Mouse (Mus musculus): ENCODE measurements around the gene Glt8d2. TPM values are rescaled to one million over a fixed set of nuclear protein-coding genes. Genes with fewer than 3 reads are reported as not detected.

The Glt8d2 gene
- polyA plus RNA-seq, 1 experiment from 2014 or later = 4.3 TPM

DNA sequence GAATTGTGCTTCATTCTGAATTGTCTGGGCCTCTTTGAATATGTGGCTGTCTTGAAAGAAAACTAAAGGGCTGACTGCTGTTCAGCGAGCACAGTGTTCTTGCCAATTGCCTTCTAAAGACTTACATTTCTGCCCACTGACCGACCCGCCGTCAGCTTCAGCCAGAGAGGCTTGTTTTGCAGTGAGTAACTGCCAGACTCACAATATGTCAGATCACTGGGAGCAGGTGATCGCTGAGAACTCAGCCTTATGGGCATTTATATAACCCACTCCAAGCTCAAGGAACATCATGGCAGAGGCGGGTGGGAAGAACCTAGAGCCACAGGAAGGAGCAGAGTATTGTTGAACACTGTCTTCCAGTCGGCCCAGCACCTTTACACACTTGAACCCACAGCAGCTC, 8.8 kb downstream of the Glt8d2 start:
- WGBS = 78% methylated on average over 7 of the region's 7 CpGs
- H3K4me3 ChIP-seq (ENCODE audit: low read length) = no peak overlapping the region
- H3K9ac ChIP-seq (ENCODE audit: low read length) = no peak overlapping the region
- H3K4me1 ChIP-seq (replicated peaks; ENCODE audit: control insufficient read depth, insufficient read depth, low read length) = no peaks in the 10 kb centered on the region
- H3K4me2 ChIP-seq (ENCODE audit: low read depth, low read length) = no peak overlapping the region
- no peaks in the 10 kb centered on the region for H3K9me3 ChIP-seq (ENCODE audit: control insufficient read depth, low read length)
- ATAC-seq (ENCODE audit: low read depth) = no peak
- H3K27ac ChIP-seq (ENCODE audit: low read length) = no peak overlapping the region
- H3K27me3 ChIP-seq (ENCODE audit: control insufficient read depth, insufficient read depth, low read depth, low read length) = no peaks in the 10 kb centered on the region
- no peaks in the 10 kb centered on the region for H3K36me3 ChIP-seq (ENCODE audit: control insufficient read depth, insufficient read depth, low read length)

GRCm38 (mm10) chr10:82680769-82681168, 9.7 kb downstream of the Glt8d2 start:
- Histone ChIP-seq H3K36me3 (ENCODE audit: control insufficient read depth, insufficient read depth, low read length) (no peaks in the 10 kb centered on the region), H3K4me1 (replicated peaks; ENCODE audit: control insufficient read depth, insufficient read depth, low read length) (no peaks in the 10 kb centered on the region), H3K4me2 (ENCODE audit: low read depth, low read length) (no peak overlapping the region), H3K27ac (ENCODE audit: low read length) (no peak overlapping the region), H3K9ac (ENCODE audit: low read length) (no peak overlapping the region), H3K4me3 (ENCODE audit: low read length) (no peak overlapping the region), H3K9me3 (ENCODE audit: control insufficient read depth, low read length) (no peaks in the 10 kb centered on the region), H3K27me3 (ENCODE audit: control insufficient read depth, insufficient read depth, low read depth, low read length) (no peaks in the 10 kb centered on the region)
- no peak for ATAC-seq (ENCODE audit: low read depth)
- 84% methylated on average over 5 of the region's 5 CpGs for WGBS

- H3K4me1 ChIP-seq (replicated peaks; ENCODE audit: control insufficient read depth, insufficient read depth, low read length) = no peaks in the 10 kb centered on the region
- ATAC-seq (ENCODE audit: low read depth) = no peak
- no peak overlapping the region for H3K27ac ChIP-seq (ENCODE audit: low read length)
- no peak overlapping the region for H3K4me3 ChIP-seq (ENCODE audit: low read length)
- H3K9me3 ChIP-seq (ENCODE audit: control insufficient read depth, low read length) = no peaks in the 10 kb centered on the region
- H3K27me3 ChIP-seq (ENCODE audit: control insufficient read depth, insufficient read depth, low read depth, low read length) = no peaks in the 10 kb centered on the region
- 70% methylated on average over 6 of the region's 6 CpGs for WGBS
- no peak overlapping the region for H3K9ac ChIP-seq (ENCODE audit: low read length)
- H3K4me2 ChIP-seq (ENCODE audit: low read depth, low read length) = no peak overlapping the region
- H3K36me3 ChIP-seq (ENCODE audit: control insufficient read depth, insufficient read depth, low read length) = no peaks in the 10 kb centered on the region
Measured at GRCm38 (mm10) chr10:82676949-82677348, 13.5 kb downstream of the Glt8d2 start.

- ATAC-seq (ENCODE audit: low read depth) = no peak
- H3K4me3 ChIP-seq (ENCODE audit: low read length) = no peak overlapping the region
- H3K36me3 ChIP-seq (ENCODE audit: control insufficient read depth, insufficient read depth, low read length) = no peaks in the 10 kb centered on the region
- no peaks in the 10 kb centered on the region for H3K9me3 ChIP-seq (ENCODE audit: control insufficient read depth, low read length)
- no peak overlapping the region for H3K4me2 ChIP-seq (ENCODE audit: low read depth, low read length)
- no peak overlapping the region for H3K27ac ChIP-seq (ENCODE audit: low read length)
- no peaks in the 10 kb centered on the region for H3K27me3 ChIP-seq (ENCODE audit: control insufficient read depth, insufficient read depth, low read depth, low read length)
- peaks cover 4% of the 10 kb centered on the region for H3K4me1 ChIP-seq (replicated peaks; ENCODE audit: control insufficient read depth, insufficient read depth, low read length)
- 64% methylated on average over 6 of the region's 6 CpGs for whole genome bisulfite sequencing
- no peak overlapping the region for H3K9ac ChIP-seq (ENCODE audit: low read length)
Measured at GRCm38 (mm10) chr10:82670205-82670604, 20.2 kb downstream of the Glt8d2 start.

- ATAC-seq (ENCODE audit: low read depth) = peak; percentile 94
- Histone ChIP-seq H3K9ac (ENCODE audit: low read length) (peak overlapping the region; percentile 56; the same call in 1 of the 2 replicates), H3K36me3 (ENCODE audit: control insufficient read depth, insufficient read depth, low read length) (no peaks in the 10 kb centered on the region), H3K27me3 (ENCODE audit: control insufficient read depth, insufficient read depth, low read depth, low read length) (no peaks in the 10 kb centered on the region), H3K9me3 (ENCODE audit: control insufficient read depth, low read length) (no peaks in the 10 kb centered on the region), H3K4me3 (ENCODE audit: low read length) (peak overlapping the region; percentile 30), H3K4me2 (ENCODE audit: low read depth, low read length) (peak overlapping the region; percentile 58), H3K4me1 (replicated peaks; ENCODE audit: control insufficient read depth, insufficient read depth, low read length) (peaks cover 4% of the 10 kb centered on the region), H3K27ac (ENCODE audit: low read length) (no peak overlapping the region)
- 12% methylated on average over 22 of the region's 22 CpGs for WGBS
Measured at GRCm38 (mm10) chr10:82666436-82667234, 23.8 kb downstream of the Glt8d2 start.

- Histone ChIP-seq H3K4me3 (ENCODE audit: low read length) (no peak overlapping the region), H3K4me1 (replicated peaks; ENCODE audit: control insufficient read depth, insufficient read depth, low read length) (peaks cover 4% of the 10 kb centered on the region), H3K27ac (ENCODE audit: low read length) (no peak overlapping the region), H3K4me2 (ENCODE audit: low read depth, low read length) (no peak overlapping the region), H3K9me3 (ENCODE audit: control insufficient read depth, low read length) (no peaks in the 10 kb centered on the region), H3K27me3 (ENCODE audit: control insufficient read depth, insufficient read depth, low read depth, low read length) (no peaks in the 10 kb centered on the region), H3K36me3 (ENCODE audit: control insufficient read depth, insufficient read depth, low read length) (no peaks in the 10 kb centered on the region), H3K9ac (ENCODE audit: low read length) (no peak overlapping the region)
- no peak for ATAC-seq (ENCODE audit: low read depth)
- 58% methylated on average over 3 of the region's 3 CpGs for WGBS
Measured at GRCm38 (mm10) chr10:82665951-82666350, 24.5 kb downstream of the Glt8d2 start.

- Histone ChIP-seq H3K27me3 (ENCODE audit: control insufficient read depth, insufficient read depth, low read depth, low read length) (no peaks in the 10 kb centered on the region), H3K9ac (ENCODE audit: low read length) (no peak overlapping the region), H3K4me1 (replicated peaks; ENCODE audit: control insufficient read depth, insufficient read depth, low read length) (peaks cover 4% of the 10 kb centered on the region), H3K27ac (ENCODE audit: low read length) (no peak overlapping the region), H3K4me3 (ENCODE audit: low read length) (no peak overlapping the region), H3K9me3 (ENCODE audit: control insufficient read depth, low read length) (no peaks in the 10 kb centered on the region), H3K36me3 (ENCODE audit: control insufficient read depth, insufficient read depth, low read length) (no peaks in the 10 kb centered on the region), H3K4me2 (ENCODE audit: low read depth, low read length) (no peak overlapping the region)
- WGBS = 75% methylated on average over 2 of the region's 2 CpGs
- no peak for ATAC-seq (ENCODE audit: low read depth)
Measured at GRCm38 (mm10) chr10:82663289-82663688, 27.2 kb downstream of the Glt8d2 start.

DNA sequence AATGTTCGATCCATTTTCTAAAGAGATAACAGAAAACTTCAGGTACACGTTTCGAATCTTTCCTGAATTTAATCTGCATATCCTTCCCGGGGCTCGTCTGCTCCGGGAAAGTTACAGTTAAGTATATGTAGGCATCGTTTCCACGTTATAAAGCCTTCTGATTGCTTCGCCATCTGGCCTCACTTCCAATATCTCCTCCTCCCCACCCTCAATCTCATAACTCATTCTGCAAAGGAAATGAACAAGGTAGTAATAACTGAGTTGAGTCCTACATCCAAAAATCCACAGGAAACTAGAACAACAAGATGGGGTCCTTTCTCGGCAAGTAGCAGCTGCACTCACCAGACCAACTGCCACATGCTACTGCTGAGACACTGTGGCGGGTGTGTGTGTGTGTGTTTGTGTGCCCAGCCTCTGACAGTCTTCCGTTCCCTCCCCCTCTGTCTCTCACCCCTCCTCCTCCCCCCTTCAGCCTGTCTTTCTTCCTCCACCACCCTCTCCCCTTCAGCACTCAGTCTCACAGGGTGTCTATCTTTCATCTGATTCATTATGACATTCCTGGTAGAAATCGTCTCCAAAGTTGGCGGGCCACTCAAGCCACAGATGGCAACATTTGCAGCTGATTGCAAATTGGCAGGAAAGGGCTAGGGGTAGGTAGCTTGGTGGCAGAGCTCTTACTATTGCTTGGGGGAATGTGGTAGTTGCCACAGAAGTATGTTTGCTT, 28.0 kb downstream of the Glt8d2 start:
- Histone ChIP-seq H3K9me3 (ENCODE audit: control insufficient read depth, low read length) (no peaks in the 10 kb centered on the region), H3K9ac (ENCODE audit: low read length) (no peak overlapping the region), H3K4me3 (ENCODE audit: low read length) (no peak overlapping the region), H3K36me3 (ENCODE audit: control insufficient read depth, insufficient read depth, low read length) (no peaks in the 10 kb centered on the region), H3K4me1 (replicated peaks; ENCODE audit: control insufficient read depth, insufficient read depth, low read length) (peaks cover 4% of the 10 kb centered on the region), H3K27me3 (ENCODE audit: control insufficient read depth, insufficient read depth, low read depth, low read length) (no peaks in the 10 kb centered on the region), H3K27ac (ENCODE audit: low read length) (no peak overlapping the region), H3K4me2 (ENCODE audit: low read depth, low read length) (no peak overlapping the region)
- no peak for ATAC-seq (ENCODE audit: low read depth)
- WGBS = 69% methylated on average over 14 of the region's 14 CpGs

DNA sequence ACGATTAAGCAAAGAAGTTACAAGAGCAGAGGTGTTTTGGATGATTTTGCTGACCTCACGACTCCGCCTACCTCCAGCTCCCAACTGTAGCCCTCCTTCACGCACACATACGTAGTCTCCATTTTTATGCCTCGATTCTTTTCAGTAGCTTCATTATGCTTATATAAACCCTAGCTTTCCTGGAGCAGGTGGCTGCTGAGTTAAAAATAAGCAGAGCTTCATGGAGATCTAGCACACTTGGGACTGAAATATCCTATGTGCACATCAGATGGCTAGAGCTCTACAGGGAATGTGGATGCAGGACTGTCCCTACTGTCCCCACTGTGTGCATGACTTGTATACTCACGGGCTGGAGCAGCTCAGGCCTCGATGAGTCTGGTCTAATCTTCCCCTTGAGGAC, 28.6 kb downstream of the Glt8d2 start:
- H3K27me3 ChIP-seq (ENCODE audit: control insufficient read depth, insufficient read depth, low read depth, low read length) = no peaks in the 10 kb centered on the region
- no peak overlapping the region for H3K9ac ChIP-seq (ENCODE audit: low read length)
- H3K4me3 ChIP-seq (ENCODE audit: low read length) = no peak overlapping the region
- H3K27ac ChIP-seq (ENCODE audit: low read length) = no peak overlapping the region
- H3K4me2 ChIP-seq (ENCODE audit: low read depth, low read length) = no peak overlapping the region
- no peaks in the 10 kb centered on the region for H3K9me3 ChIP-seq (ENCODE audit: control insufficient read depth, low read length)
- peaks cover 3% of the 10 kb centered on the region for H3K4me1 ChIP-seq (replicated peaks; ENCODE audit: control insufficient read depth, insufficient read depth, low read length)
- 80% methylated on average over 8 of the region's 8 CpGs for WGBS
- ATAC-seq (ENCODE audit: low read depth) = no peak
- no peaks in the 10 kb centered on the region for H3K36me3 ChIP-seq (ENCODE audit: control insufficient read depth, insufficient read depth, low read length)

All from lung, embryonic 16.5 days (tissue).